Mouse (Mus musculus) NIH3T3 (cell line): Measurements from ENCODE around the gene Lif.
A peak's percentile ranks its signal among the peaks of the same experiment; 100 is the strongest.

Experiments
- DNase-seq: peaks from one replicate; pipeline ENCODE4 v3.0.0-alpha.2; 2012; ENCODE audit warnings: low read depth

Gene Lif

GRCm38 (mm10) chr11:4262847-4263246 lies 5.5 kb downstream of the Lif start:
- DNase-seq: no peak

GRCm38 (mm10) chr11:4263296-4263695 lies 5.9 kb downstream of the Lif start:
- no peak for DNase-seq

GRCm38 (mm10) chr11:4264066-4264465 lies 6.7 kb downstream of the Lif start:
- peak; percentile 56 for DNase-seq

- peak; percentile 72 for DNase-seq
These were observed 9.2 kb downstream of the Lif start for GRCm38 (mm10) chr11:4266271-4267201.

GRCm38 (mm10) chr11:4267202-4267578 lies 9.8 kb downstream of the Lif start:
- peak; percentile 20 for DNase-seq

- DNase-seq: no peak
These were observed 11.1 kb downstream of the Lif start for GRCm38 (mm10) chr11:4268500-4268899.

- peak; percentile 63 for DNase-seq
These were observed 13.5 kb downstream of the Lif start for GRCm38 (mm10) chr11:4270744-4271459.

GRCm38 (mm10) chr11:4271544-4271943 lies 14.2 kb downstream of the Lif start:
- DNase-seq: peak; percentile 20

GRCm38 (mm10) chr11:4276411-4276861 lies 19.1 kb downstream of the Lif start:
- DNase-seq: peak; percentile 71

- DNase-seq: no peak
These were observed 22.6 kb downstream of the Lif start for GRCm38 (mm10) chr11:4279909-4280308.

GRCm38 (mm10) chr11:4281852-4282251 lies 24.5 kb downstream of the Lif start:
- DNase-seq: peak; percentile 17

- DNase-seq: peak; percentile 65
These were observed 26.3 kb downstream of the Lif start for GRCm38 (mm10) chr11:4283627-4284026.

GRCm38 (mm10) chr11:4289280-4289679 lies 31.9 kb downstream of the Lif start:
- no peak for DNase-seq

- DNase-seq: peak; percentile 80
These were observed 34.3 kb downstream of the Lif start for GRCm38 (mm10) chr11:4291639-4292038.

- DNase-seq: no peak
These were observed 35.0 kb downstream of the Lif start for GRCm38 (mm10) chr11:4292224-4292887.

GRCm38 (mm10) chr11:4292888-4293247 lies 35.5 kb downstream of the Lif start:
- no peak for DNase-seq

GRCm38 (mm10) chr11:4293481-4293880 lies 36.1 kb downstream of the Lif start:
- DNase-seq: no peak

- DNase-seq: peak; percentile 36
These were observed 36.7 kb downstream of the Lif start for GRCm38 (mm10) chr11:4294047-4294446.

GRCm38 (mm10) chr11:4294495-4295351 lies 37.4 kb downstream of the Lif start:
- DNase-seq: peak; percentile 65

- peak; percentile 47 for DNase-seq
These were observed 39.4 kb downstream of the Lif start for GRCm38 (mm10) chr11:4296610-4297275.

GRCm38 (mm10) chr11:4297753-4298152 lies 40.4 kb downstream of the Lif start:
- peak; percentile 43 for DNase-seq
